16 mouse cellular contexts compared by ENCODE assay signal in the genomic region with DNA sequence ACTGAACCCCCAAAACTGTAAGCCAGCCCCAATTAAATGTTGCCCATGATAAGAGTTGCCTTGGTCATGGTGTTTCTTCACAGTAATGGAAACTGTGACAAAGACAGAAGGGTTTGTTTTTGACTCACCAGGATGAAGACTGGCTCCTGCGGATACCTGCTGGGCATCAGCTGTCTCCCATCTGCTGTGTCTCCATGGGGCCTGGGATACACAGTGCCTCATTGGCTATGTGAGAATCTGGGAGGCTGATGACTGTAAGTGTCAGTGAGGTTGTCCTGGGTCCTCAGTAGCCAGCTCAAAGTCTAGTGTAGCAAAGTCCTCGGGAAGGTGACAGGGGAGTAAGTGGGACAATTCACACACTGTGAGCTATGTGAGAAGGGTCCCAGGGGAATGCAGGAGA.
"Had no signal": no experiment of that assay in that cellular context is flagged by ENCODE, and none has a peak within 500 bp of the region (broad histone marks: within the 10 kb centered on the region; RNA-seq: fewer than 3 reads in every experiment).

No protein-coding gene starts in this region.

- H3K9me3 ChIP-seq: limb, embryonic 10.5 days; liver, embryonic 15.5 days; midbrain, embryonic 13.5 days; neural tube, embryonic 15.5 days had no signal

- H3K9ac ChIP-seq: liver, embryonic 15.5 days; midbrain, embryonic 13.5 days; neural tube, embryonic 15.5 days had no signal

- DNase-seq: kidney, adult 9 months; kidney, postnatal 10 days; lung, adult 2 months; lung, postnatal 36 days; right cerebral cortex, adult 18-20 months; right cerebral cortex, postnatal 25 days; thymus, postnatal 25 days had no signal

- H3K4me1 ChIP-seq: limb, embryonic 10.5 days; liver, embryonic 15.5 days; neural tube, embryonic 15.5 days had no signal

- H3K27me3 ChIP-seq: liver, embryonic 15.5 days; midbrain, embryonic 13.5 days; neural tube, embryonic 15.5 days had no signal

- ATAC-seq: lung, postnatal 0 days; midbrain, embryonic 13.5 days had no signal

- H3K36me3 ChIP-seq: limb, embryonic 10.5 days; liver, embryonic 15.5 days; midbrain, embryonic 13.5 days; neural tube, embryonic 15.5 days had no signal

- H3K27ac ChIP-seq: left cerebral cortex, adult 2 months; limb, embryonic 10.5 days; liver, embryonic 15.5 days; midbrain, embryonic 13.5 days; neural tube, embryonic 15.5 days; stomach, postnatal 0 days had no signal

- H3K4me2 ChIP-seq: liver, embryonic 11.5 days; liver, embryonic 15.5 days; midbrain, embryonic 13.5 days; neural tube, embryonic 15.5 days had no signal

- H3K4me3 ChIP-seq: left cerebral cortex, adult 2 months; limb, embryonic 10.5 days; liver, embryonic 15.5 days; midbrain, embryonic 13.5 days; myocyte; neural tube, embryonic 15.5 days had no signal
